In genomic region chr7:74173230-74173612, GRCm38 (mm10) we compare ENCODE assay signal across 13 mouse cellular contexts.
DNase-seq lines count a peak whose midpoint lies in the region; ATAC-seq and TF ChIP-seq lines count a peak whose summit lies in the region.
"Had no signal": no experiment of that assay in that cellular context is flagged by ENCODE, and none has a peak within 500 bp of the region (broad histone marks: within the 10 kb centered on the region; RNA-seq: fewer than 3 reads in every experiment).

No protein-coding gene starts in this region.

- intact Hi-C loops in left cerebral cortex, postnatal 10 days (cut with DNase I), result no loop called here

- no peaks in the 10 kb centered on the region for H3K36me3 ChIP-seq in forebrain, embryonic 12.5 days (replicated peaks)
- no peaks in the 10 kb centered on the region for H3K36me3 ChIP-seq in forebrain, embryonic 15.5 days
- H3K36me3 ChIP-seq in midbrain, embryonic 14.5 days (ENCODE audit: control insufficient read depth, insufficient read depth, low read length), result no peaks in the 10 kb centered on the region
- H3K36me3 ChIP-seq in midbrain, embryonic 13.5 days, result no peaks in the 10 kb centered on the region
- H3K36me3 ChIP-seq in limb, embryonic 14.5 days (ENCODE audit: control insufficient read depth, insufficient read depth, low read length), result no peaks in the 10 kb centered on the region
- H3K36me3 ChIP-seq: liver, embryonic 13.5 days; midbrain, embryonic 12.5 days; neural tube, embryonic 13.5 days had no signal

- H3K9me3 ChIP-seq in forebrain, embryonic 12.5 days, result no peaks in the 10 kb centered on the region
- no peaks in the 10 kb centered on the region for H3K9me3 ChIP-seq in forebrain, embryonic 15.5 days
- H3K9me3 ChIP-seq in midbrain, embryonic 14.5 days (ENCODE audit: control insufficient read depth, low read length), result no peaks in the 10 kb centered on the region
- H3K9me3 ChIP-seq in midbrain, embryonic 13.5 days, result no peaks in the 10 kb centered on the region
- H3K9me3 ChIP-seq in limb, embryonic 14.5 days (ENCODE audit: control insufficient read depth, low read length), result no peaks in the 10 kb centered on the region
- H3K9me3 ChIP-seq: liver, embryonic 13.5 days; midbrain, embryonic 12.5 days; neural tube, embryonic 13.5 days had no signal

- 50% methylated on average over 2 of the region's 2 CpGs for WGBS in forebrain, embryonic 12.5 days
- 22% methylated on average over 2 of the region's 2 CpGs for WGBS in forebrain, embryonic 15.5 days
- WGBS in midbrain, embryonic 14.5 days, result 39% methylated on average over 2 of the region's 2 CpGs
- WGBS in midbrain, embryonic 13.5 days, result 49% methylated on average over 2 of the region's 2 CpGs
- WGBS in limb, embryonic 14.5 days, result 4% methylated on average over 2 of the region's 2 CpGs

- no peak overlapping the region for H3K4me3 ChIP-seq in forebrain, embryonic 12.5 days (replicated peaks)
- H3K4me3 ChIP-seq in forebrain, embryonic 15.5 days, result no peak overlapping the region
- H3K4me3 ChIP-seq in midbrain, embryonic 14.5 days (replicated peaks; ENCODE audit: low read depth, low read length), result no peak overlapping the region
- no peak overlapping the region for H3K4me3 ChIP-seq in midbrain, embryonic 13.5 days (replicated peaks)
- no peak overlapping the region for H3K4me3 ChIP-seq in limb, embryonic 14.5 days (replicated peaks; ENCODE audit: low read length)
- H3K4me3 ChIP-seq: liver, embryonic 13.5 days; midbrain, embryonic 12.5 days; neural tube, embryonic 13.5 days had no signal

- peaks cover 15% of the 10 kb centered on the region for H3K4me1 ChIP-seq in forebrain, embryonic 12.5 days
- peaks cover 7% of the 10 kb centered on the region for H3K4me1 ChIP-seq in forebrain, embryonic 15.5 days
- no peaks in the 10 kb centered on the region for H3K4me1 ChIP-seq in midbrain, embryonic 14.5 days (ENCODE audit: control insufficient read depth, insufficient read depth, low read length)
- peaks cover 9% of the 10 kb centered on the region for H3K4me1 ChIP-seq in midbrain, embryonic 13.5 days (replicated peaks)
- peaks cover 15% of the 10 kb centered on the region for H3K4me1 ChIP-seq in limb, embryonic 14.5 days (ENCODE audit: control insufficient read depth, insufficient read depth, low read length)
- H3K4me1 ChIP-seq: liver, embryonic 13.5 days had no signal

- H3K27me3 ChIP-seq in forebrain, embryonic 12.5 days, result no peaks in the 10 kb centered on the region
- no peaks in the 10 kb centered on the region for H3K27me3 ChIP-seq in forebrain, embryonic 15.5 days
- H3K27me3 ChIP-seq in midbrain, embryonic 14.5 days (ENCODE audit: control insufficient read depth, insufficient read depth, low read length), result no peaks in the 10 kb centered on the region
- no peaks in the 10 kb centered on the region for H3K27me3 ChIP-seq in midbrain, embryonic 13.5 days
- H3K27me3 ChIP-seq in limb, embryonic 14.5 days (ENCODE audit: control insufficient read depth, insufficient read depth, low read length), result no peaks in the 10 kb centered on the region
- H3K27me3 ChIP-seq: liver, embryonic 13.5 days; midbrain, embryonic 12.5 days; neural tube, embryonic 13.5 days had no signal

- no peak for ATAC-seq in forebrain, embryonic 12.5 days (ENCODE audit: low FRiP score)
- ATAC-seq in forebrain, embryonic 15.5 days (replicated peaks), result no peak
- no peak for ATAC-seq in midbrain, embryonic 14.5 days (ENCODE audit: low FRiP score, low TSS enrichment)
- ATAC-seq in midbrain, embryonic 13.5 days, result no peak
- peak; percentile 57; the same call in 1 of the 2 replicates for ATAC-seq in limb, embryonic 14.5 days (ENCODE audit: low FRiP score, low read depth)
- ATAC-seq: inflammation-experienced regulatory T-cells, adult 6 months had no signal

- no peak overlapping the region; the same call in 1 of the 2 replicates for H3K9ac ChIP-seq in forebrain, embryonic 12.5 days
- H3K9ac ChIP-seq in forebrain, embryonic 15.5 days (replicated peaks), result no peak overlapping the region
- no peak overlapping the region for H3K9ac ChIP-seq in midbrain, embryonic 14.5 days (replicated peaks; ENCODE audit: low read length)
- H3K9ac ChIP-seq in midbrain, embryonic 13.5 days (replicated peaks), result no peak overlapping the region
- H3K9ac ChIP-seq in limb, embryonic 14.5 days (ENCODE audit: low read depth, low read length, severe bottlenecking), result peak overlapping the region; percentile 25; the same call in 1 of the 2 replicates
- H3K9ac ChIP-seq: liver, embryonic 13.5 days; midbrain, embryonic 12.5 days; neural tube, embryonic 13.5 days had no signal

- no peak for TF ChIP-seq POLR2A in limb, embryonic 14.5 days (IDR thresholded peaks at IDR 0.05; ENCODE audit: borderline replicate concordance, extremely low read depth, insufficient read depth, insufficient read length)

- H3K4me2 ChIP-seq in forebrain, embryonic 12.5 days, result no peak overlapping the region
- H3K4me2 ChIP-seq in forebrain, embryonic 15.5 days (replicated peaks), result no peak overlapping the region
- H3K4me2 ChIP-seq in midbrain, embryonic 14.5 days (ENCODE audit: low read length), result no peak overlapping the region
- H3K4me2 ChIP-seq in midbrain, embryonic 13.5 days (replicated peaks), result no peak overlapping the region
- no peak overlapping the region for H3K4me2 ChIP-seq in limb, embryonic 14.5 days (replicated peaks; ENCODE audit: low read depth, low read length, severe bottlenecking)
- H3K4me2 ChIP-seq: liver, embryonic 13.5 days; midbrain, embryonic 12.5 days; neural tube, embryonic 13.5 days had no signal

- DNase-seq in midbrain, embryonic 14.5 days, result peak; percentile 23
- peak; percentile 36 for DNase-seq in limb, embryonic 14.5 days (ENCODE audit: low spot score)
- no peak for DNase-seq in right cerebral cortex, postnatal 4 days
- no peak for DNase-seq in left cerebral cortex, postnatal 10 days (ENCODE audit: extremely low spot score in 1 of 2, low spot score in 2 of 2)
- DNase-seq in kidney, adult 18-20 months, result no peak
- DNase-seq: liver, embryonic 13.5 days; right cerebral cortex, adult 18-20 months had no signal

- H3K27ac ChIP-seq in forebrain, embryonic 12.5 days, result 0 out of 2 replicates have a peak overlapping the region, but pooled peaks have one; percentile 13
- no peak overlapping the region for H3K27ac ChIP-seq in forebrain, embryonic 15.5 days (replicated peaks)
- no peak overlapping the region for H3K27ac ChIP-seq in midbrain, embryonic 14.5 days (replicated peaks; ENCODE audit: low read depth, low read length)
- no peak overlapping the region for H3K27ac ChIP-seq in midbrain, embryonic 13.5 days
- peak overlapping the region; percentile 34; the same call in 1 of the 2 replicates for H3K27ac ChIP-seq in limb, embryonic 14.5 days (replicated peaks; ENCODE audit: low read depth, low read length)
- H3K27ac ChIP-seq: liver, embryonic 13.5 days; midbrain, embryonic 12.5 days; neural tube, embryonic 13.5 days had no signal

Comparison
In these comparisons a context has a peak if more than half of its experiments do, and no peak if none do; other contexts are left out.
1. H3K27ac ChIP-seq: peak in forebrain, embryonic 12.5 days (single experiment) and limb, embryonic 14.5 days (single experiment); none in forebrain, embryonic 15.5 days (single experiment), midbrain, embryonic 14.5 days (single experiment) and midbrain, embryonic 13.5 days (single experiment).
2. DNase-seq: peak in midbrain, embryonic 14.5 days (single experiment) and limb, embryonic 14.5 days (single experiment); none in right cerebral cortex, postnatal 4 days (single experiment), left cerebral cortex, postnatal 10 days (0 of 2) and kidney, adult 18-20 months (single experiment).